Mouse (Mus musculus) neural tube, embryonic 11.5 days (tissue): ENCODE results near the gene Zfp334. TPM values are rescaled to one million over a fixed set of nuclear protein-coding genes. Genes with fewer than 3 reads are reported as not detected.

Source experiments
- polyA plus RNA-seq: library from polyadenylated mRNA; unstranded; fragments of >200 nt; fragmentation: Nextera tagmentation; extraction: Ambion mirVana; gene quantifications from 2 replicates; pipeline ENCODE4 v1.2.1, GENCODE M21; 2014

Zfp334 gene
- polyA plus RNA-seq, 1 experiment from 2014 or later, result 23.0 TPM

Other genes starting within 250 kb of the Zfp334 start
- 3.1 and 3.4 TPM in 2 replicates for gene Cdh22, start 153.4 kb downstream of the Zfp334 start, polyA plus RNA-seq
- 47.3 and 48.2 TPM in 2 replicates for gene Slc35c2, start 100.4 kb downstream of the Zfp334 start, polyA plus RNA-seq
- 89.0 and 97.7 TPM in 2 replicates for gene Elmo2, start 61.8 kb downstream of the Zfp334 start, polyA plus RNA-seq
- 5.1 and 6.1 TPM in 2 replicates for gene Zfp663, start 19.5 kb downstream of the Zfp334 start, polyA plus RNA-seq
- gene Ocstamp, start 12.1 kb upstream of the Zfp334 start, polyA plus RNA-seq, result not detected in 2 replicates
- 0.23 and 0.24 TPM in 2 replicates for gene Slc13a3, start 85.0 kb upstream of the Zfp334 start, polyA plus RNA-seq
- 48.4 and 52.9 TPM in 2 replicates for gene Trp53rka, start 105.1 kb upstream of the Zfp334 start, polyA plus RNA-seq
- gene Slc2a10, start 115.5 kb upstream of the Zfp334 start, polyA plus RNA-seq, result 3.0 and 3.6 TPM in 2 replicates
- gene Eya2, start 206.8 kb upstream of the Zfp334 start, polyA plus RNA-seq, result 25.6 and 29.6 TPM in 2 replicates